Mouse (Mus musculus): ENCODE measurements around the gene Rfpl4. TPM values are rescaled to one million over a fixed set of nuclear protein-coding genes. Genes with fewer than 3 reads are reported as not detected.
A peak's percentile ranks its signal among the peaks of the same experiment; 100 is the strongest.
"Not testable (repeated sequence)": the region's sequence is repeated elsewhere in the genome, so short reads cannot be mapped to it uniquely, and the experiment has no call there.

The Rfpl4 gene
- polyA plus RNA-seq (2016; fragmentation: Nextera tagmentation; extraction: Ambion mirVana): not detected in 2 replicates

DNA sequence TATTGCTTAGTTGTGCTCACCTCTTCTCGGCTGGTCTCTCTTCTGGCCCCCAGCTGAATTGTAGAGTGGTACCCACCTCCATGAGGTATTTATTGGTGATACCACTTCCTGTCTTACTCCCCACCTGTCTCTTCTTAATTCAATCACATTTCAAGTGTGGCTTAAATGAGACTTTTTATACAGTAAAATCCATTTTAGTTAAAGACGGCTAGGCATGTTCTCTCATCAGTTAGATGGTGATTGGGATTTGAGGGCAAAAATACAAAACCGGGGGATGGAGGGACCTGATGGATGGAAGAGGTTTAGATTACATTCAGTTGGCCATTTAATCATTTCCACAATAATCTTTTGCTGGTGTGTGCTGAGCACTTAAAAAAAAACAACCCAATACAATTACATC lies at the start of gene Rfpl4:
Gene Rfpl4, minus strand, starts transcription at position 101 of the 400 bp plus-strand sequence.
- H3K9ac ChIP-seq: no peak within 1 kb of the TSS
- H3K9me3 ChIP-seq (replicated peaks): no peaks in the 10 kb centered on the region
- no peaks in the 10 kb centered on the region for H3K36me3 ChIP-seq
- 72% methylated on average over 3 of the region's 3 CpGs for WGBS (ENCODE audit: insufficient replicate concordance)
- no peak within 1 kb of the TSS for H3K4me3 ChIP-seq
- no peak for ATAC-seq
- H3K4me2 ChIP-seq: no peak within 1 kb of the TSS
- no peak within 1 kb of the TSS for H3K27ac ChIP-seq
- H3K4me1 ChIP-seq: no peaks in the 10 kb centered on the region
- H3K27me3 ChIP-seq (replicated peaks): no peaks in the 10 kb centered on the region

DNA sequence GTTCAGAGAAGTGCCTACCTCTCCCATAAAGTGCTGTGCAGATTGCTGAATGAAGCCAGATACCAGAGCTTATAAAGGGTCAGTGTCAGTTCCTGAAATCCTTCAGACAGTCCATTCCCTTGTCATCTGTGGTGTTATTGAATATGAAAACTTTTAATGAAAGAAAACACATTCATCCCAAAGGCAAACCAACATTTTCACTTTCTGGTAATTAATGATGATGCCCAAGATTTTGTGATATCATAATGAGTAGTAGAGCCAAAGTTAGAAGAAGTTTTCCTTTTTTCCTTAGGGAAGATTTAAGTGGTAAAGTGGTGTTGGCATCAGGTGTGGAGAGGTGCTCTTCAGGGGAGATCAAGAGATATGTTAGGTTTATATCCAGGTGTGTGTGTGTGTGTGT lies 32.8 kb upstream of the Rfpl4 start, which contains the start of gene Vmn1r55:
Gene Vmn1r55, minus strand, starts transcription at position 101 of the 400 bp plus-strand sequence.
- H3K4me3 ChIP-seq; ATAC-seq; H3K9ac ChIP-seq; H3K4me1 ChIP-seq; H3K27ac ChIP-seq; H3K9me3 ChIP-seq (replicated peaks); H3K36me3 ChIP-seq; H3K27me3 ChIP-seq (replicated peaks); H3K4me2 ChIP-seq: not testable (repeated sequence)

DNA sequence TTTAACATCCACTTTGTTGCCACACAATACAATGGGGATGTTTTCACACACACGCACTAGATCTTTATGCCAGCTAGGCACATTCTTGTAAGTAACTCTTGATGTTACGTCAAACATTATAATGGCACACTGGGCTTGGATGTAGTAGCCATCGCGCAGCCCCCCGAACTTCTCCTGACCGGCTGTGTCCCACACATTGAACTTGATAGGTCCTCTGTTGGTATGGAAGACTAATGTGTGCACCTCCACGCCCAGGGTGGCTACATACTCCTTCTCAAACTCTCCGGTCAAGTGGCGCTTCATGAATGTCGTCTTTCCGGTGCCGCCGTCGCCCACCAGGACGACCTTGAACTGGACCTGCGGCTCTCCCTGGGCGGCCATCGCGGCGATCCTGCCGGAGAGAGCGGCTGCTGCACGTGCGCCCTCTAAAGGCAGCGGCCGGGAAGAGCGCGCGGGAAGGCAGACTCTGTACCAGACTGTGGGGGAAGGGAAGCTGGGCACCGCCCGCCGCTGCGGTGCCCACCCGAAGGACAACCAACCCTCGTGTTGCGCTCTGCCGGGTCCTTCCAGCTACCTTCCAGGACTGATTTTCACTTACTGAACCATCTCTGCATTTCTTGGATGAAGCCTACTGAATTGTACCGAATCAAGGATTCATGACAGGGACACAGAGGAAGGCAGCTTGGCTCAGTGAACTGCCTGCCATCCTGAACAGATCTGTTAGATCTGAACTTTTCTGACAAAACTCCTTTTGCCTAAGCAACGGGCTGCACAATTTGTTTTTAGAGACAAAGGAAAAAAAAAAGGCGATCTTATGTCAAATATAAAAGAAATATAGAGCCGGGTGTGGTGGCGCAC lies 9.0 kb upstream of the Rfpl4 start, which contains the start of gene Rasl2-9:
Gene Rasl2-9, minus strand, starts transcription at position 402 of the 858 bp plus-strand sequence.
- Histone ChIP-seq H3K9ac (peak within 1 kb of the TSS; percentile 49), H3K9me3 (replicated peaks) (no peaks in the 10 kb centered on the region), H3K4me2 (peak within 1 kb of the TSS; percentile 69), H3K4me1 (peaks cover 8% of the 10 kb centered on the region), H3K4me3 (peak within 1 kb of the TSS; percentile 47), H3K27ac (no peak within 1 kb of the TSS), H3K36me3 (no peaks in the 10 kb centered on the region), H3K27me3 (replicated peaks) (no peaks in the 10 kb centered on the region; the same call in 1 of the 2 replicates)
- 13% methylated on average over 42 of the region's 42 CpGs for WGBS (ENCODE audit: insufficient replicate concordance)
- ATAC-seq: peak; percentile 84

DNA sequence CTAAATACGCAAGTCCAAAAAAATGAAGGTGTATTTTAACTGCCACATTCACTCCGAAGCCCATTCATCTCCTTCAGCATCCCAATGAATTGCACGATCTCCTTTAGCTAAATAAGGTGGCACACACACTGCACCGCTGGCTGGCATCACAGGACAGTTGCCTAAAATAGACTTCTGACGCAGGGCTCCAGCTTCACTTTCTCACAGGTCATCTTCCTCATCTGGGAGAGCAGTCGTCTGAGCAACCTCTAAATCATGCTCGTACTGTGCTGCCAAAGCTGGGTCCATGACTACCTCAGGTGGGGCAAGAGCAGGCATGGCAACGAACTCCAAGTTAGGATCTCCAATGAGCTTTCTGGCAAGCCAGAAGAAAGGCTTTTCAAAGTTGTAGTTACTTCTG lies 8.3 kb upstream of the Rfpl4 start:
- Histone ChIP-seq H3K27me3 (replicated peaks) (no peaks in the 10 kb centered on the region; the same call in 1 of the 2 replicates), H3K36me3 (no peaks in the 10 kb centered on the region), H3K4me3 (no peak overlapping the region), H3K9ac (no peak overlapping the region), H3K4me2 (peak overlapping the region; percentile 69), H3K27ac (no peak overlapping the region), H3K4me1 (peaks cover 8% of the 10 kb centered on the region), H3K9me3 (replicated peaks) (no peaks in the 10 kb centered on the region)
- 62% methylated on average over 8 of the region's 8 CpGs for WGBS (ENCODE audit: insufficient replicate concordance)
- no peak for ATAC-seq

DNA sequence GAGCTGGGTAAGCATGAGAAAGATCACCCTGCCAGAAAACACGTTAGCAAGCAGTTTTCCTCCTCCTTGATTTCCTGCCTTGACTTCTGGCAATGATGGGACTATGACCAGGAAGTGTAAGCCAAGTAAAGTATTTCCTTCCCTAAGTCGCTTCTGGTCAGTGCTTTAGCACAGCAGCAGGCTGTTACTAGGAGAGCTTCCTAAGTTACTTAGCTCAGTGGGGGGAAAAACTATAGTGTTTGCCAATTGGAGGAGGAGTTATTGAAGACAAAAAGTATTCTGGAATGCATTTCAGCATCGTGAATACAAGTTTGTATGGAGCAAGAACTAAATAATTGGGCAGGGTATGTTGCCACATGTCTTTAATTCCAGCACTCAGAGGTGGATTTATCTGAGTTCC lies 4.0 kb downstream of the Rfpl4 start:
- Histone ChIP-seq H3K4me3 (no peak overlapping the region), H3K4me2 (no peak overlapping the region), H3K4me1 (no peaks in the 10 kb centered on the region), H3K9me3 (replicated peaks) (no peaks in the 10 kb centered on the region), H3K27ac (no peak overlapping the region), H3K36me3 (no peaks in the 10 kb centered on the region), H3K9ac (no peak overlapping the region), H3K27me3 (replicated peaks) (no peaks in the 10 kb centered on the region)
- WGBS (ENCODE audit: insufficient replicate concordance): 24% methylated on average over 3 of the region's 3 CpGs
- ATAC-seq: no peak

DNA sequence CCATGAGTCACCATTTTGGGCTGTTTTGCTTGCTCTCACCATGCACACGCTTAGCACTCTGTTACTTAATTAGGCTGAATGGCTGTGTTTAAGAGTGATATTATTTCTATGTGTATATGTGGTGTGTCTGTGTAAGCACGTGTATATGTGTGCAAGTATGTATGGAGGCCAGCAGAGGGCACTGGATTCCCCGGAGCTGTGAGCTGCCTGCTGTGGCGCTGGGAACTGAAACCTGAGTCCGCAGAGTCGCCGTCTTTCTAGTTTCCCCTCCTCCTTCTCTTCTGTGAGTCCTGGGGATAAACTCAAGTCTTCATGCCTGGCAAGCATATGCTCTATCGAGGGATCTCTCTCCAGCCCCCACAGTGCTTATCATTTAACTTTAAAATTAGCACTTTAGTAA lies 7.4 kb downstream of the Rfpl4 start:
- Histone ChIP-seq H3K27ac (no peak overlapping the region), H3K9ac (no peak overlapping the region), H3K4me2 (no peak overlapping the region), H3K27me3 (replicated peaks) (no peaks in the 10 kb centered on the region), H3K9me3 (replicated peaks) (no peaks in the 10 kb centered on the region), H3K36me3 (no peaks in the 10 kb centered on the region), H3K4me1 (no peaks in the 10 kb centered on the region), H3K4me3 (no peak overlapping the region)
- ATAC-seq: no peak
- 76% methylated on average over 8 of the region's 8 CpGs for WGBS (ENCODE audit: insufficient replicate concordance)

DNA sequence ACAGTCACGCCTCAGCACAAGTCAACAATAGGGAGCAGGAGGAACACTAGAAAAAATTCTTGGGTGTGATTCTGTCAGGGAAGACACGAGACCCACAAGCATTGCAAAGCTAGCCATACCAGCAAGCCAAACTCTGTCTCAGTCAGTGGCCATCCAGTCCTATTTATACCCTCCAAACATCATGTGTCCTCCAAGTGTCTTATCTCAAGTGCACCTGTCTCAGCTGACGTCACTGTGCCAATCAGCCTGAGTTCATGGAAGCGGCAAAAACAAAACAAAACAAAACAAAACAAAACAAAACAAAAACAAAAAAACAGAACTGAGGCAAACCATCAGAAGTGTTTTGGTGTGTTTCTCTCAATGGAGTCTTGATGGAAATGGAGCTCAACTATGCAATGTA lies 8.5 kb downstream of the Rfpl4 start:
- ATAC-seq: no peak
- no peaks in the 10 kb centered on the region for H3K36me3 ChIP-seq
- no peak overlapping the region for H3K27ac ChIP-seq
- no peaks in the 10 kb centered on the region for H3K4me1 ChIP-seq
- no peaks in the 10 kb centered on the region for H3K27me3 ChIP-seq (replicated peaks)
- no peak overlapping the region for H3K4me2 ChIP-seq
- WGBS (ENCODE audit: insufficient replicate concordance): 50% methylated on average over 4 of the region's 4 CpGs
- H3K4me3 ChIP-seq: no peak overlapping the region
- H3K9ac ChIP-seq: no peak overlapping the region
- no peaks in the 10 kb centered on the region for H3K9me3 ChIP-seq (replicated peaks)

DNA sequence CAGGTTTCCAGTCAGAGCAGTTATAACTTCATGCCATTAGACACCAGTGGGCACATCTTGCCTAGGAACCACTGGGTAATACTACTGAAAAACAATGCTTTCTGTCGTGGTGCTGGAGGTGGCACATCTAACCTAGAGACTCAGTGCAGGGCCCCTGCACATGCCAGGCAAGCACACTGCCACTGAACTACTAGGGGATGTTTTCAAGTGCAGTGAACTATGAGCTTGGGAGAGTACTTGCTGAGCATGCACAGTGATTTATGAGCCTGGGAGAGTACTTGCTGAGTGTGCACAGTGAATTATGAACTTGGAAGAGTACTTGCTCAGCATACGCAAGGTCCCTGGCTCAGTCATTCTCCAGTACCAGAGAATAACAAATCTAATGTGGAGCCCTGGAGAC lies 14.2 kb downstream of the Rfpl4 start:
- ATAC-seq: no peak
- Histone ChIP-seq H3K4me2 (no peak overlapping the region), H3K4me1 (no peaks in the 10 kb centered on the region), H3K27me3 (replicated peaks) (no peaks in the 10 kb centered on the region), H3K9ac (no peak overlapping the region), H3K9me3 (replicated peaks) (no peaks in the 10 kb centered on the region), H3K27ac (no peak overlapping the region), H3K4me3 (no peak overlapping the region), H3K36me3 (peaks cover 18% of the 10 kb centered on the region)
- 80% methylated on average over 2 of the region's 2 CpGs for WGBS (ENCODE audit: insufficient replicate concordance)

DNA sequence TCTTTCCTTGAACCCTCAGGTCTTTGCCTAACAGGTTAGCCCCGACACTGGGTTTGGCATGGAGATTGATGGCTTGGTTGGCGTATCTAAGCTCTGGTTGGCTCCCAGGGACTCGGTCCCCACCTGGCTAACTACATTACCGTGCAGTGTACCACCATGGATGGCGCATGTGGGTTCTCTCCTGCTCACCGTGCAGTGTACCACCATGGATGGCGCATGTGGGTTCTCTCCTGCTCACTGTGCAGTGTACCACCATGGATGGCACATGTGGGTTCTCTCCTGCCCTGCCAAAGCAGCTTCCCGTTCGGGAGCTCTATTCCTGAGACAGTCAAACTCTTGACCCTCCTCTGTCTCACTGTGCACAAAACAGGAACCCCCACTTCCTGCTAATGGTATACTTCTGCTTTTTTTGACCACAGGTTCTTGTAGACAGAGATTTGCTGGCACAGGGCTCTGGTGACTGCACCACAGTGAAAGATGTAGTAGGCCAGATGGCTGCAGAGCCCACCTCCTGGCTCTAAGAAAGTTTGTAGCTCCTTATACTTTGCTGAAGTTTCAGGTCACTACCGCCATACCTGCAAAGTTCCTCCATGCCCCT lies 15.6 kb downstream of the Rfpl4 start:
- Histone ChIP-seq H3K4me2 (no peak overlapping the region), H3K36me3 (peaks cover 32% of the 10 kb centered on the region), H3K9ac (no peak overlapping the region), H3K27me3 (replicated peaks) (no peaks in the 10 kb centered on the region), H3K4me3 (no peak overlapping the region), H3K9me3 (replicated peaks) (no peaks in the 10 kb centered on the region), H3K4me1 (no peaks in the 10 kb centered on the region), H3K27ac (no peak overlapping the region)
- peak; percentile 57 for ATAC-seq
- WGBS (ENCODE audit: insufficient replicate concordance): 52% methylated on average over 10 of the region's 10 CpGs

DNA sequence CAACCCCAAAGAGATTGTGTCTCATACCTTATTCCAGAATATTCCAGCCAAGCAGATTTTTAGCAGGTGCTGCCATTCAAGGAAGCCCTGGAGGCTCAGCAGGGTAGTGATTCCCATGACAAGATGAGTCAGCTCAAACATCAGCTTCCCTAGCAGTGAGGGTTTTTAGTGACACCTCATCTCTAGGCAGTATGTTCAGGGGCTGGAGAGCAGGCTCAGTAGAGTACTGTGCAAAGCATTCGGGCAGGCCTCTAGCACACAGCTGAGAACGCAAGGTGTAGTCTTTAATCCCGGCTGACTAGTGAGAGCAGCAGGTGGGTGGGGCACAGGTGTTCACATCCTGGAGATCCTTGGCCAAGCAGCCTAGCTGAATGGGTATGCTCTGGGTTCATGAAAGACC lies 17.0 kb downstream of the Rfpl4 start:
- 72% methylated on average over 3 of the region's 3 CpGs for WGBS (ENCODE audit: insufficient replicate concordance)
- H3K36me3 ChIP-seq: peaks cover 46% of the 10 kb centered on the region
- H3K27me3 ChIP-seq (replicated peaks): no peaks in the 10 kb centered on the region
- no peak for ATAC-seq
- H3K27ac ChIP-seq: no peak overlapping the region
- H3K4me2 ChIP-seq: no peak overlapping the region
- no peaks in the 10 kb centered on the region for H3K4me1 ChIP-seq
- no peak overlapping the region for H3K9ac ChIP-seq
- no peaks in the 10 kb centered on the region for H3K9me3 ChIP-seq (replicated peaks)
- H3K4me3 ChIP-seq: no peak overlapping the region

DNA sequence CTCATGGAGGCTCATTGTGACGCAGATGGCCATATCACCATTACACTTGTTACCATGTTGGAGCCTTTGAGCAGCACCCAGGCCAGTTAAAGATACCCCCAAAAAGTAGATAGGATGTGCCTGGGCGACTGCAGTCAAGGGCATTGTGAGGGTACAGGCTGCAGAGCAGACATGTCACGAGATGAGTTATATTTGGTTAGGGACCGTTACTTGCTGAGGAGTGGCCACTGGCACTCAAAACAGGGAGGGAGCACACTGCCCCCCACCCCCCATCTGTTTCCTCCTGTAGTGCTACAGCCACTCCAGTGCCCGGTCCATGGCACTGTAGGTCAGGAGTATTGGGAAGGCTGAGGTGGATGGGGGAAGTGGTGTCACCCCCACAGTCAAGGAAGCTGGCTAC lies 18.0 kb downstream of the Rfpl4 start:
- no peak overlapping the region for H3K4me3 ChIP-seq
- H3K27ac ChIP-seq: no peak overlapping the region
- no peaks in the 10 kb centered on the region for H3K9me3 ChIP-seq (replicated peaks)
- 85% methylated on average over 5 of the region's 5 CpGs for WGBS (ENCODE audit: insufficient replicate concordance)
- ATAC-seq: no peak
- H3K9ac ChIP-seq: no peak overlapping the region
- H3K4me1 ChIP-seq: no peaks in the 10 kb centered on the region
- no peaks in the 10 kb centered on the region for H3K27me3 ChIP-seq (replicated peaks)
- H3K4me2 ChIP-seq: no peak overlapping the region
- H3K36me3 ChIP-seq: peaks cover 56% of the 10 kb centered on the region

DNA sequence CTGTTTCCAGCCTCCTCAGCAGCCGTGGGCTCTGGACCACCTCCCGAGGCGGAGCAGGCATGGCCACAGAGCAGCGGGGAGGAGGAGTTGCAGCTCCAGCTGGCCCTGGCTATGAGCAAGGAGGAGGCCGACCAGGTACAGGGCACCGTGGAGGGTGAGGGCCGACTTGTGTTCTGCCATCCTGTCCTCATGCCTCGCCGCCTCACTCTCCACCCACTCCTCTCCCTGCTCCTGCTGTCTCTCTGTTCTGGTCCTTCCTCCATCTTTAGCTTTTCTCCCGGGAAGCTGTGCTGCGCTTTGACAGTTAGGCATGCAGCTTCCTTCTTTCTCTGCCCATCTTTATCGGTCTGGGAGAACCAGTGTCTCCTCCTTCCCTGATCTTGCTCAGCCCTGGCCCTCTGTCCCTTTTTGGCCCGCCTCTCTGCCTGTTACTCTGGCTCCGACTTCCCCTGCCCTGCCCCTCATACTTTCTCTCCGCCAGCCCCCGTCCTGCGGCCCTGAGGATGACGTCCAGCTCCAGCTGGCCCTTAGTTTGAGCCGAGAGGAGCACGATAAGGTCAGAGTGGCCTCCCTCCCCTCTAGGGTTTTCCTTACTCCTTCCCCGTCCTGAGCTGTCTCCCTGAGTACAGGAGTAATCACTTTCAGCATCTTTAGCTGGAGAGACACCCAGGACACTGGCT lies 23.8 kb downstream of the Rfpl4 start:
- ATAC-seq: no peak
- Histone ChIP-seq H3K36me3 (peaks cover 99% of the 10 kb centered on the region), H3K27ac (no peak overlapping the region), H3K4me3 (no peak overlapping the region), H3K9ac (no peak overlapping the region), H3K9me3 (replicated peaks) (no peaks in the 10 kb centered on the region), H3K4me1 (0 out of 2 replicates have a peak, but pooled peaks cover 2% of the 10 kb centered on the region), H3K4me2 (no peak overlapping the region), H3K27me3 (replicated peaks) (no peaks in the 10 kb centered on the region)
- WGBS (ENCODE audit: insufficient replicate concordance): 85% methylated on average over 21 of the region's 21 CpGs

Measured in liver, embryonic 12.5 days (tissue).